Mouse (Mus musculus) forebrain, embryonic 14.5 days (tissue): Measurements from ENCODE around the gene Cacna2d2. TPM values are rescaled to one million over a fixed set of nuclear protein-coding genes. Genes with fewer than 3 reads are reported as not detected.

Experiments
- ATAC-seq: fragments of 200-750 bp; cut with Nextera tagmentation; 2 replicates; pipeline ENCODE4 v1.8.0; 2017; ENCODE audit warnings: mild to moderate bottlenecking, moderate library complexity
- DNase-seq: peaks from one replicate; pipeline ENCODE4 v3.0.0-alpha.2; 2015; ENCODE audit warnings: low spot score
- H3K27ac ChIP-seq: fragments of 300-500 bp; sonication (generic); 2 replicates; pipeline ENCODE4 v1.5.1; 2014; ENCODE audit warnings: low read depth, mild to moderate bottlenecking, control low read depth, low read length, moderate library complexity
- H3K27me3 ChIP-seq: fragments of 300-500 bp; sonication (generic); replicated peaks from 2 replicates; pipeline ENCODE4 v1.6.1; 2014; ENCODE audit warnings: low read length, control low read depth, mixed read lengths; ENCODE audit not compliant: control insufficient read depth, insufficient read depth
- H3K36me3 ChIP-seq: fragments of 300-500 bp; sonication (generic); 2 replicates; pipeline ENCODE4 v1.6.1; 2014; ENCODE audit warnings: low read length, control low read depth; ENCODE audit not compliant: control insufficient read depth, insufficient read depth
- H3K4me1 ChIP-seq: fragments of 300-500 bp; sonication (generic); 2 replicates; pipeline ENCODE4 v1.6.1; 2014; ENCODE audit warnings: antibody characterized with exemption, low read length, control low read depth; ENCODE audit not compliant: control insufficient read depth, insufficient read depth
- H3K4me2 ChIP-seq: fragments of 300-500 bp; sonication (generic); 2 replicates; pipeline ENCODE4 v1.6.1; 2014; ENCODE audit warnings: mild to moderate bottlenecking, control low read depth, low read length
- H3K4me3 ChIP-seq: fragments of 300-500 bp; sonication (generic); 2 replicates; pipeline ENCODE4 v1.5.1; 2014; ENCODE audit warnings: low read depth, low read length, control low read depth
- H3K9ac ChIP-seq: fragments of 300-500 bp; sonication (generic); 2 replicates; pipeline ENCODE4 v1.6.1; 2014; ENCODE audit warnings: mild to moderate bottlenecking, low read length, control low read depth, moderate library complexity
- H3K9me3 ChIP-seq: fragments of 300-500 bp; sonication (generic); replicated peaks from 2 replicates; pipeline ENCODE4 v1.6.1; 2016; ENCODE audit warnings: low read length, control low read depth, mixed read lengths; ENCODE audit not compliant: control insufficient read depth
- WGBS: fragments of 180-500 bp; shearing (Covaris S2); extraction: QIAGEN DNeasy Blood & Tissue Kit; methylation state at CpG from one replicate; pipeline ENCODE4 v1.1.7; 2014; 5-methylcytosine and 5-hydroxymethylcytosine counted together
- polyA plus RNA-seq: library from polyadenylated mRNA; unstranded; fragments of >200 nt; fragmentation: Nextera tagmentation; extraction: Ambion mirVana; gene quantifications from 2 replicates; pipeline ENCODE4 v1.2.1, GENCODE M21; 2014

Cacna2d2 gene
- polyA plus RNA-seq, 1 experiment from 2014 or later: 4.2 TPM

DNA sequence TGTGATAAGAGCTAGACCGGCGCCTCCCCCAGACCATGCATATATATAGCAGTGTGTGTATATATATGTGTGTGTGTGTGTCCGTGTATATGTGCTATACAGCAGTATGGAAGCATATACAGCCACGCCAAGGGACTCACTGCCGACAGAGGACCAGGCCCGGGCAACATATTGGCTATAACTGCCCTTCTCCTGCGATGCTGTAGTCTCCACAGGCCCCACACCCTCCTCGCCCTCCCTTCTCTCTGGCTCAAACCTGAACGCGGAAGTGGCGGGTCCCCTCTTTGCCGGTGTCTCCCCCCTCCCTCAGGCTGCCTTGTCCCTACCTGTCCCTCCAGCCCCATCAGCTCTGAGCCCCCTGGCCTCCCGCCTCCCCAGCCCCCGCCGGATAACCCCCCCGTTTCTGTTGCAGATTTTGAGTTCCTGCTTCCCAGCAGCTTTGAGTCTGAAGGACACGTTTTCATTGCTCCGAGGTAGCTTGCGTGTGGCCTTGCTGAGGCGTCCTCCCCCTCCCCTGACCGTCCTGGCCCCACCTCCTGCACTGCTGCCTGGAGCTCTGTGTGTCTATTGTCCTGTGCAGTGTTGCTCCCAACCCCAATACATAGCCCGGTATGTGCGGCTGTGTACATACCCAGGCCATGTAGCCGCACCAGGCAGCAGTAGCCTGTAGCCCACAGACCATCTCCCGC, 122.4 kb downstream of the Cacna2d2 start:
- Histone ChIP-seq H3K27me3 (peaks cover 13% of the 10 kb centered on the region), H3K4me1 (peaks cover 12% of the 10 kb centered on the region; the same call in 1 of the 2 replicates), H3K9me3 (no peaks in the 10 kb centered on the region), H3K9ac (peak overlapping the region; percentile 32; the same call in 1 of the 2 replicates), H3K4me2 (peak overlapping the region; percentile 28), H3K36me3 (0 out of 2 replicates have a peak, but pooled peaks cover 3% of the 10 kb centered on the region), H3K27ac (no peak overlapping the region), H3K4me3 (no peak overlapping the region)
- ATAC-seq: peak; percentile 37; the same call in 1 of the 2 replicates
- 20% methylated on average over 24 of the region's 25 CpGs for WGBS
- no peak for DNase-seq

DNA sequence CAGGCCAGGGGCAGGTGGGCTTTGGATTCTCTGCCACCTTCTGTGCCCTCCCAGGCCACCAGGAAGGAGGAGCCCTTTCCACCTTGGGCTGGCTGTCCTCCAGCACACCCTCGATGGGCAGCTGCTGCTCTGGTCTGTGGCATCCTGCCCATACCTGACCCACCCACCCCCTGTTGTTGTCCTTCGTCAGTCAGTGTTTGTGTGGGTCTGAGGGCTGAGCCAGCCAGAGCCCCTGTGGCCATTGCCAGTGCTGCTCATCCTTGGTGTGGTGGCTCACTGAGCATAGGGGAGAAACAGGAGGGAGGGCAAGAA, 122.9 kb downstream of the Cacna2d2 start:
- 0 out of 2 replicates have a peak, but pooled peaks cover 3% of the 10 kb centered on the region for H3K36me3 ChIP-seq
- no peak overlapping the region; the same call in 1 of the 2 replicates for H3K9ac ChIP-seq
- ATAC-seq (no peak), DNase-seq (no peak)
- H3K4me2 ChIP-seq: peak overlapping the region; percentile 28; the same call in 1 of the 2 replicates
- no peaks in the 10 kb centered on the region for H3K9me3 ChIP-seq
- H3K27me3 ChIP-seq: peaks cover 18% of the 10 kb centered on the region
- H3K27ac ChIP-seq: no peak overlapping the region
- WGBS: 18% methylated on average over 2 of the region's 2 CpGs
- peaks cover 12% of the 10 kb centered on the region; the same call in 1 of the 2 replicates for H3K4me1 ChIP-seq
- no peak overlapping the region for H3K4me3 ChIP-seq

- peaks cover 19% of the 10 kb centered on the region for H3K27me3 ChIP-seq
- ATAC-seq (peak; percentile 55), DNase-seq (no peak)
- no peaks in the 10 kb centered on the region for H3K9me3 ChIP-seq
- peak overlapping the region; percentile 21; the same call in 1 of the 2 replicates for H3K9ac ChIP-seq
- peak overlapping the region; percentile 43 for H3K4me2 ChIP-seq
- H3K27ac ChIP-seq: no peak overlapping the region
- H3K36me3 ChIP-seq: no peaks in the 10 kb centered on the region
- H3K4me3 ChIP-seq: peak overlapping the region; percentile 22
- WGBS: 4% methylated on average over 43 of the region's 44 CpGs
- peaks cover 12% of the 10 kb centered on the region; the same call in 1 of the 2 replicates for H3K4me1 ChIP-seq
Observed at GRCm38 (mm10) chr9:107526198-107527026, 127.0 kb downstream of the Cacna2d2 start.

- Histone ChIP-seq H3K4me1 (peaks cover 22% of the 10 kb centered on the region), H3K4me2 (peak within 1 kb of the TSS; percentile 100), H3K4me3 (peak within 1 kb of the TSS; percentile 97), H3K27ac (peak within 1 kb of the TSS; percentile 58; the same call in 1 of the 2 replicates), H3K36me3 (peaks cover 24% of the 10 kb centered on the region), H3K9me3 (no peaks in the 10 kb centered on the region), H3K27me3 (no peaks in the 10 kb centered on the region), H3K9ac (peak within 1 kb of the TSS; percentile 88)
- under 1% methylated on average over 45 of the region's 48 CpGs for WGBS
- peak; percentile 99 for ATAC-seq
- DNase-seq: peak; percentile 99
Observed at GRCm38 (mm10) chr9:107533791-107534407, 134.5 kb downstream of the Cacna2d2 start, which contains the start of gene Tmem115. Gene Tmem115, plus strand, starts transcription at chr9:107533945.

DNA sequence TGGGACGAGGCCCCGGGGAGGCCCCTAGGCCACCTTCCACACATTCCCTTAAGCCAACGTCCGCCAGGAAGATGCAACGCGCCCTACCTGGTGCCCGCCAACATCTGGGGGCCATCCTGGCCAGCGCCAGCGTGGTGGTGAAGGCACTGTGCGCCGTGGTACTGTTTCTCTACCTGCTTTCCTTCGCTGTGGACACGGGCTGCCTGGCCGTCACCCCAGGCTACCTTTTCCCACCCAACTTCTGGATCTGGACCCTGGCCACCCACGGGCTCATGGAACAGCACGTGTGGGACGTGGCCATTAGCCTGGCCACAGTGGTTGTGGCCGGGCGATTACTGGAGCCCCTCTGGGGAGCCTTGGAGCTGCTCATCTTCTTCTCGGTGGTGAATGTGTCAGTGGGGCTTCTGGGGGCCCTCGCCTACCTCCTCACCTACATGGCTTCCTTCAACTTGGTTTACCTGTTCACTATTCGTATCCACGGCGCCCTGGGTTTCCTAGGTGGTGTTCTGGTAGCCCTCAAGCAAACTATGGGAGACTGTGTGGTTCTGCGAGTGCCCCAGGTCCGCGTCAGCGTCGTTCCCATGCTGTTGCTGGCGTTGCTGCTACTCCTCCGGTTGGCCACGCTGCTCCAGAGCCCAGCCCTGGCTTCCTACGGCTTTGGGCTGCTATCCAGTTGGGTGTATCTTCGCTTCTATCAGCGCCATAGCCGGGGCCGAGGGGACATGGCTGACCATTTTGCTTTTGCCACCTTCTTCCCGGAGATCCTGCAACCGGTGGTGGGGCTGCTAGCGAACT, 135.2 kb downstream of the Cacna2d2 start:
- ATAC-seq (peak; percentile 18), DNase-seq (no peak)
- peak overlapping the region; percentile 97 for H3K4me3 ChIP-seq
- no peaks in the 10 kb centered on the region for H3K9me3 ChIP-seq
- peak overlapping the region; percentile 88 for H3K9ac ChIP-seq
- H3K27ac ChIP-seq: 0 out of 2 replicates have a peak overlapping the region, but pooled peaks have one; percentile 58
- H3K27me3 ChIP-seq: no peaks in the 10 kb centered on the region
- H3K4me1 ChIP-seq: peaks cover 22% of the 10 kb centered on the region
- H3K4me2 ChIP-seq: peak overlapping the region; percentile 100
- H3K36me3 ChIP-seq: peaks cover 31% of the 10 kb centered on the region
- under 1% methylated on average over 40 of the region's 40 CpGs for WGBS

- Histone ChIP-seq H3K27ac (no peak overlapping the region), H3K27me3 (no peaks in the 10 kb centered on the region), H3K4me2 (no peak overlapping the region), H3K4me1 (peaks cover 35% of the 10 kb centered on the region), H3K9ac (no peak overlapping the region), H3K9me3 (no peaks in the 10 kb centered on the region), H3K36me3 (peaks cover 40% of the 10 kb centered on the region), H3K4me3 (no peak overlapping the region)
- WGBS: 90% methylated on average over 7 of the region's 7 CpGs
- ATAC-seq (no peak), DNase-seq (no peak)
Observed at GRCm38 (mm10) chr9:107538231-107538630, 138.8 kb downstream of the Cacna2d2 start.

DNA sequence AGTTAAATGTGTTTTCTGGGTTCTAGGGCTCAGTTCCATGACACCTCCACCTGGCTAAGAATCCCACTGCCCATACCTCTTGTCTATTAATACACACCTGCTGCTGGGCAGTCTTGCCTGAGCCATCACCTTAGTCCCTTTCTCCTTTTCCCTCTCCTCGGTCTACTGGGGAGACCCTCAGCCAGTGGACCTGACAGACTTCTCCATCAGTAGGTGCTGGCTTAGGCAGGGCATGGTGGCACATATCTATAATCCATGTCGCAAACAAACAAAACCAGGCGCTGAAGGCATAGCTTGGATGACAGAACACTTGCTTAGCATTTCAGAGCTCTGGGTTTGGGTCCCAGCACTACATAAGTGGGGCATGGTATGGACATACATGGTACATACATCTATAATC, 139.3 kb downstream of the Cacna2d2 start:
- no peak for DNase-seq
- no peak for ATAC-seq
- Histone ChIP-seq H3K9ac (no peak overlapping the region), H3K4me1 (peaks cover 35% of the 10 kb centered on the region), H3K9me3 (no peaks in the 10 kb centered on the region), H3K4me3 (no peak overlapping the region), H3K4me2 (no peak overlapping the region), H3K27ac (no peak overlapping the region), H3K36me3 (peaks cover 40% of the 10 kb centered on the region), H3K27me3 (no peaks in the 10 kb centered on the region)
- WGBS: 90% methylated on average over 3 of the region's 3 CpGs

- H3K4me2 ChIP-seq: no peak overlapping the region
- no peaks in the 10 kb centered on the region for H3K9me3 ChIP-seq
- DNase-seq (no peak), ATAC-seq (no peak)
- no peak overlapping the region for H3K27ac ChIP-seq
- peaks cover 35% of the 10 kb centered on the region for H3K4me1 ChIP-seq
- H3K9ac ChIP-seq: no peak overlapping the region
- peaks cover 52% of the 10 kb centered on the region for H3K36me3 ChIP-seq
- H3K27me3 ChIP-seq: no peaks in the 10 kb centered on the region
- WGBS: 96% methylated on average over 8 of the region's 8 CpGs
- no peak overlapping the region for H3K4me3 ChIP-seq
Observed at GRCm38 (mm10) chr9:107539940-107540339, 140.5 kb downstream of the Cacna2d2 start.
